Mouse (Mus musculus) kidney, adult 2 months (tissue): ENCODE measurements around the gene Arhgef26.

Source experiments
- CTCF ChIP-seq: fragments of 200-500 bp; conservative IDR thresholded peaks from 2 replicates; pipeline ENCODE4 v1.5.1; 2011; ENCODE audit warnings: low read depth, mild to moderate bottlenecking, control low read depth, low read length, moderate library complexity, mixed read lengths; ENCODE audit not compliant: insufficient read depth, insufficient read length
- POLR2A ChIP-seq: fragments of 200-500 bp; IDR thresholded peaks from one replicate; pipeline ENCODE4 v1.6.1; 2011; ENCODE audit warnings: low read depth, low read length, control low read depth

DNA sequence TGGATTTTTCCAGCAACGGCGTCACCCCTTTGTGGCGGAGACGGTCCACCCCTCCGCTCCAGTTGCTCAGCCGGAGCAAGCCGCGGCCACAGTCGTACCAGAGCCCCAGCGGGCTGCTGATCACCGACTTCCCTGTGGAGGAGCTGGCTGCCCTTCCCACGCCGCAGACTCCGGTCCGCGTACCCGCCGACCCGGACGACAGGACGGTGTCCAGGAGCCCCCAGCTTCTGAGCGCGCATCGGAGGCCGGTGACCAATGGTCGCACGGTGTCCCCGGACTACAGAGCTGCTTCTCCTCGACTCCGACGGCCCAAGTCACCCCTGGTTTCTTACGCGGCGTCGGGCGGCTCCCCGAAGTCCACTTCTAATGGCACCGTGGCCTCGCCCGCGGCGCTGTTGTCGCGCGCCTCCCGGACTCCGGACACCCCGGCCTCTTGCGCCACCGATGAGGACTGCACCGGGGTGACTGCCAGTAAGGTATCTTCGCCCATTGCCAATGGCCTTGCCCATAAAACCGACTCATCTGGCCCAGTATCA, 1.4 kb downstream of the Arhgef26 start:
- TF ChIP-seq POLR2A (no peak), CTCF (no peak)
